Mouse (Mus musculus) olfactory bulb, adult 2 months (tissue): ENCODE measurements around the gene Mpped1.

Source experiments
- CTCF ChIP-seq: fragments of 200-500 bp; IDR thresholded peaks from 2 replicates; pipeline ENCODE4 v1.5.1; 2012; ENCODE audit warnings: low read depth, mild to moderate bottlenecking, low read length, moderate library complexity; ENCODE audit not compliant: insufficient read depth
- POLR2A ChIP-seq: fragments of 200-500 bp; IDR thresholded peaks from 2 replicates; pipeline ENCODE4 v1.6.1; 2012; ENCODE audit warnings: mild to moderate bottlenecking, low read depth, low read length, moderate library complexity; ENCODE audit not compliant: insufficient read depth

DNA sequence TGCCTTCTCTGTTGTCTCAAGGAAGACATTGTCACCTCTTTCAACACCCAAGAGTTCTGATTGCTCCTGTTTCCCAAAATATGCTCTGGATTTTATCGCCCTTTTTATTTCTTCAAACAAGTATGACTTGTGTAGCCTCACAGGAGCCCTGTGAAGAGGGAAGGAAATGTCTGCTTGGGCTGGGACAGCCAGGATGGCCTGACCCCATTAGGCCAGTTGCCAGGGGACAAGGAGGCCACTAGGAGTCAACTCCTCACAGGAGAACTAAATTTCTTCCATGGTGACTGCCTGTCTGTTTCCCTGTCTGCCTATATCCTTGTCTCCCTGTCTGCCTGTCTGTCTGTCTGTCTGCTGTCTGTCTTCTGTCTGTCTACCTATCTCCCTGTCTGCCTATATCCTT is 37.2 kb upstream of the Mpped1 start:
- no peak for TF ChIP-seq CTCF
- no peak for TF ChIP-seq POLR2A
